Mouse (Mus musculus) adrenal gland (tissue): ENCODE data around the gene 1110051M20Rik.
"Not testable (repeated sequence)": the region's sequence is repeated elsewhere in the genome, so short reads cannot be mapped to it uniquely, and the experiment has no call there.

ENCODE experiments used
- intact Hi-C: fragments of 180-260 bp; cut with DNase I; formaldehyde crosslinking; loops from one replicate; pipeline ENCODE4 v1.15.1; 2025
- long read RNA-seq, 2 experiments: library from polyadenylated mRNA; unstranded; transcript quantifications; one replicate each; pipeline ENCODE4 v2.0.0; 2020; ENCODE audit warnings: borderline replicate concordance in 1 of 2; ENCODE audit not compliant: insufficient replicate concordance in 1 of 2

Gene 1110051M20Rik
- long read RNA-seq, experiment 1, transcript 1110051M20Rik-203 (9 exons, 1,977 nt): major isoform, 28 of 36 reads
- long read RNA-seq, experiment 1, partial matches to known transcripts: 3 of 36 reads
- long read RNA-seq, experiment 1, other reads (novel, unspliced or antisense): 5 of 36 reads
- long read RNA-seq, experiment 2, transcript 1110051M20Rik-203 (9 exons, 1,977 nt): major isoform, 33 of 44 reads
- long read RNA-seq, experiment 2, partial matches to known transcripts: 3 of 44 reads
- long read RNA-seq, experiment 2, other reads (novel, unspliced or antisense): 6 of 44 reads

DNA sequence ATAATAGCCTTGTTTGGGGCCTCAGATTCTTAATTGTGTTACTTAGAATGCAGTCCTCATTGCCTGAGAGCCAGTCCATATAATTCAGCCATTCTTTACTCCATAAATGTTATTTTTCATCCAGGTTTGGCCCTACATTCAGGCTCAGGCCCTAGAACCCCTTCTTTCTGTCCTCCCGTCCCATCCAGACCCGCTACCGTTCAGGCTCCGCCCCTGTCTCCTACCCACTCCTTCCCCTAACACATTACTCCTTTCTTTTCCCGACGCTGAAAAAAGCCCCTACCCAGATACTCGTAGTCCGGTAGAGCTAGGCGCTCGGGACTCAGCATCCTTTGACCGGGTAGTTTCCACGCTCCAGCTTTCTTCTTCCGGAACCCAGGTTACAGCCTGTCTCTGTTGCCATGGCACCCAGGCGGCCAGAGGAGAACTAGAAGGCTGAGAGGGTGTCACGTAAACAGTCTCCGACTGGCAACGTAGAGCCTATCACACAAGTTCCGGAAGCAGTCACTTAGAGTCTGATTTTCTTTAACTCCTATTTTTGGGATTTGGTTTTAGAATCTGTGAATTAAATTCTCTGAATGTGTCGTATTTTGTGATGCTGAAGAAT is at the start of gene 1110051M20Rik:
1110051M20Rik (minus strand) TSS at position 419 of the 607 bp plus-strand sequence.
- intact Hi-C loops: no loop called here

DNA sequence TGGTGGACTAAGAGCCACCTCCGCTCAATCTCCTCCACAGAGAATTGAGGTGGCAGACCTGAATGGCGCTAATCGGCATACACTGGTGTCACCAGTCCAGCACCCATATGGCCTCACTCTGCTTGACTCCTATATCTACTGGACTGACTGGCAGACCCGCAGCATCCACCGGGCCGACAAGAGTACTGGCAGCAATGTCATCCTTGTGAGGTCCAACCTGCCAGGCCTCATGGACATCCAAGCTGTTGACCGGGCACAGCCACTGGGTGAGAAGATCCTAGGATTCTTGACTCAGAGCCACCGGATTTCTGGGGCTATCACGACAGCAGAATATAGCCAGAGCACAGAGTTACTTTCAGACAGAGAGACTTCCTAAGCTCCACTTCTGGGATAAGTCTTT is 49.5 kb upstream of the 1110051M20Rik start:
- intact Hi-C loops: no loop called here

DNA sequence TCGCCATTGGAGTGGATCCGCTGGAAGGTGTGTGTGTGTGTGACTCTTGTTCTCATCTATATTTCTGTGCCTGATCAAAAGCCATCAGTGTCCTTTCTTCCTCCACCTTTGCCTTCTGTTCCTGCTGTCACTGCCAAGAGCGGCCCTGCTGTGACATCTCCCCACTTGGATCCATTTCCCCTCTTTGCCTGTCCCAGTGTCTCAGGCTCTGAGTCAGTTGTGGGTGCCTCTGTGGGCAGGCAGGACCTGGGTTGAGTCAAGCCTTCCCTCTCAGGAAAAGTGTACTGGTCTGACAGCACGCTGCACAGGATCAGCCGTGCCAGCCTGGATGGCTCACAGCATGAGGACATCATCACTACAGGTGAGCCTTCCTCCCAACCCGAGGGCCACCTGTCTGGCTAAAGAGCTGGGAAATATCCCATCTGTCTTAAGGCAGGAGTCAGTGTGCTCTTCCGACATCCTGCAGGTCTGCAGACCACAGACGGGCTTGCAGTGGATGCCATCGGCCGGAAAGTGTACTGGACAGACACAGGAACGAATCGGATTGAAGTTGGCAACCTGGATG is 47.6 kb upstream of the 1110051M20Rik start:
- intact Hi-C loops: no loop called here

DNA sequence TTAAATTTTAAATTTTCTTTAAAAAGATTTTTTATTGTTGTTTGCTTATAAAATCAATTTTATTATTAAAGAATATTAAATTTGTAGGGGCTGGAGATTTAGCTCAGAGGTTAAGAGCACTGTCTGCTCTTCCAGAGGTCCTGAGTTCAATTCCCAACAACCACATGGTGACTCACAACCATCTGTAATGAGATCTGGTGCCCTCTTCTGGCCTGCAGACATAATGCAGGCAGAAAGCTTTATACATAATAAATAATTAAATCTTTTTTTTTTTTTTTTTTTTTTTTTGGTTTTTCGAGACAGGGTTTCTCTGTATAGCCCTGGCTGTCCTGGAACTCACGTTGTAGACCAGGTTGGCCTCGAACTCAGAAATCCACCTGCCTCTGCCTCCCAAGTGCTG is 42.8 kb upstream of the 1110051M20Rik start:
- intact Hi-C loops: not testable (repeated sequence)

DNA sequence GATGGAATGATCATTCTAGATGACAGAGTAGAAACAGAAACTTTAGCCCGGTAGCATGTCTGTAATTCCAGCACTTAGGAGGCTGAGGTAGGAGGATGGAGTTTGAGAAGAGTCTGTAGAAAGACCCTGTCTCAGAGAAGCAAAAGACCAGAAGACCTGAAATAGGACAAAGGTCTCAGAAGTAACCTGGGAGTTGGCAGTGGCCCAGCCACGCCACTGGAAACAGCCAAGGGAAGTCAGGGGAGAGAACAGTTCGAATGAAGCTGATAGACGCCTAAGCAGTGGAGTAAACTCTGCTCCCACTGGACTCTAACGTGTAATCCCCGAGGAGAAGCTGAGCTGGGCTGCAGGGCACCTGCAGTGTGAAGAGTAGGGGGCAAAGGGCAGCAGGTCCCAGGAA is 40.8 kb upstream of the 1110051M20Rik start:
- intact Hi-C loops: no loop called here

DNA sequence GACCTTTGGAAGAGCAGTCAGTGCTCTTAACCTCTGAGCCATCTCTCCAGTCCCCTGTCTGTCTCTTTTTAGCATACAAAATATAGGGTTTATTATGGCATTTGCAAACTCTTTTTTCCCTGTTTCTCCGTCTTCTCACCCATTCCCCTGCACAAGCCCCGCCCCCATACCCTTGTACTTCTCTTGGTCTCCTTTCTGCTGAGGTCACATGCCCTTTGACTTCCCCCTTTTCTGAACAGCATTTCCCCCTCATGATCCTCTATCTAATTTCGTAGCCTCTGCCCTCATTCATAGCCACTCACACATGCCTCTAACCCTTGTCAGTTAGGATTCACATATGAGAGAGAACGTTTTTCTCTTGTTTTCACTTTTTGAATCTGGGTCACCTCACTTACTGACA is 40.2 kb upstream of the 1110051M20Rik start:
- intact Hi-C loops: loop anchor here (5.0 kb wide), 1 partner anchor 367 kb away; the partner anchor contains the start of gene Mybpc3

DNA sequence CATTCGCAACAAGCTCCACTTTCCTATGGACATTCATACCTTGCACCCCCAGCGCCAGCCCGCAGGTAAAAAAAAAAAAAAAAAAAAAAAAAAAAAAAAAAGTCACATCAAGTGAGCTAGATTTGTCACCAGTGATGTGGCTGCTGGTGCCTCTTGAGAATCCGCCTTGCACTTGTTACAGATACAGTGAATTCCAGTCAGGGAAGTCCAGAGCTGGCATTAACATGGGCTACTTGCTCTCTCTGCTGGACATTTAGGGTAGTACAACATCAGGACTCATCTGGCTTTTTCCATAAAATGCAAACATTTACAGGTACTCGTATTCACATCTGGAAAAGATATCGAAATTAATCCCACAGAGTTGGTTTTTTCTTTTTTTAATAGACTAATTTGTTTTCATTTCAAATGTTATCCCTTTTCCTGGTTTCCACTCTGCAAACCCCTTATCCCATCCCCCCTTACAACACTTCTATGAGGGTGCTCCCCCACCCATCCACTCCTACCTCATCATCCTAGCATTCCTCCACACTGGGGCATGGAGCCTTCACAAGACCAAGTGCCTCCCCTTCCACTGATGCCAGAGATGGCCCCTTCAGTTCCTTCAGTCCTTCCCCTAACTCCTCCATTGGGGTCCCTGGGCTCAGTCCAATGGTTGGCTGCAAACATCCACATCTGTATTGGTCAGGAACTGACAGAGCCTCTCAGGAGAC is 36.5 kb upstream of the 1110051M20Rik start:
- intact Hi-C loops: loop anchor here (2.0 to 5.0 kb wide), 2 partner anchors 194 to 364 kb away; partner anchors contain the start of gene Mybpc3

DNA sequence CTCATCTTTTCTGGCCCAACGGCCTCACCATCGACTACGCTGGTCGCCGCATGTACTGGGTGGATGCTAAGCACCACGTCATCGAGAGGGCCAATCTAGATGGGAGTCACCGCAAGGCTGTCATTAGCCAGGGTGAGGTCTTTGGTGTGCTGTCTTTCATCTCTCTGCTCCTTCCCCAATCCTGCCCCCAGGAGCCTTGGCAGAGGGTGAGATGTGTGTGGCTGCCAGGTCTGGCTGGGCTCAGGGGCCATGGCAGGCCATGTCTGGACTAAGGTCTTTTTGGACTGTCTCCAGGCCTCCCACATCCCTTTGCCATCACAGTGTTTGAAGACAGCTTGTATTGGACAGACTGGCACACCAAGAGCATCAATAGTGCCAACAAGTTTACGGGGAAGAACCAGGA is 35.9 kb upstream of the 1110051M20Rik start:
- intact Hi-C loops: loop anchor here (2.0 to 5.0 kb wide), 2 partner anchors 194 to 363 kb away; partner anchors contain the start of gene Mybpc3

DNA sequence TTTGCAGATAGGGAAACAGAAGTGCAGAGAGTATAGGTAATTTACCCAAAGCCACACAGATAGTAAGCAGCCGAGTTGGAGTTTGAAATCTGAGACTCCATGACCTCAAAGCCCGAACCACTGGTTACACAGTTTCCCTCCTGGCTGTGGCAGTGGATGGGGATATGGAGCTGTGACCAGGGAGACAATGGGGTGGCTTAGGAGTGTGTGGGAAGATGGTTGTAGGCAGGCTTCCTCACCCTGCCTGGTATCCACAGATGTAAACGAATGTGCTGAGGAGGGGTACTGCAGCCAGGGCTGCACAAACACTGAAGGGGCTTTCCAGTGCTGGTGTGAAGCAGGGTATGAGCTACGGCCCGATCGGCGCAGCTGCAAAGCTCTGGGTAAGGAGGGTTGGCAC is 32.3 kb upstream of the 1110051M20Rik start:
- intact Hi-C loops: no loop called here

DNA sequence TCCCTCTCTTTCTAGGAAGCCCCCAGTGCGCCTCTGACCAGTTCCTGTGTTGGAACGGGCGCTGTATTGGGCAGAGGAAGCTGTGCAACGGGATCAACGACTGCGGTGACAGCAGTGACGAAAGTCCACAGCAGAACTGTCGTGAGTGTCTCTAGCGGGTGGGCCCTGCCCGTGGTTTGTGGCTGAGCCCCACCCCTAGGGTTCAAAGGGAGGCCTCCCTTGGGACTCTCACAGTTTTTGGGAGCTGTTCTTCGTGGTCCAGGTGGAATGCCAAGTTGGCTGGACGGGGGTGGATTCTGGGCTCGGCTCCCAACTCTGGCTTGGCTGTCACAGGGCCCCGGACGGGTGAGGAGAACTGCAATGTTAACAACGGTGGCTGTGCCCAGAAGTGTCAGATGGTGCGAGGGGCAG is 31.8 kb upstream of the 1110051M20Rik start:
- intact Hi-C loops: no loop called here

DNA sequence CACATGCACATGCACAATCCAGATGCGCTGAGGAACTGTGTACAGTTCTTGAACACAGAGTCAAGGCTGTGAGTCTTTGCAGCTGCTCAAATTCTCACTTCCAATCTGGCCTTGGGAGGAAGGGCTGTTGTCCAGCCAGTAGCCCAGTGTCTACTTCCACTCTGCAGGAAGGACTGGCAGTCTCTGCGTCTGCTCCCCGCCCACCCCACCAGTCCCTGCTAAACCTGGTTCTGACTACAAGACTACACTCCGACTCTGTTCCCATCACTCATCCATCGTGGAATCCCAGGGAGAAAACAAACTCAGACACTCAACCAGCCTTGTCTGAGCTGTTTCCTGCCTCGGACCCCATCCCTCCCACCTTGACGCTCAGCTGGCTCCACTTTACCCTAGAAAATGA is 31.3 kb upstream of the 1110051M20Rik start:
- intact Hi-C loops: no loop called here

DNA sequence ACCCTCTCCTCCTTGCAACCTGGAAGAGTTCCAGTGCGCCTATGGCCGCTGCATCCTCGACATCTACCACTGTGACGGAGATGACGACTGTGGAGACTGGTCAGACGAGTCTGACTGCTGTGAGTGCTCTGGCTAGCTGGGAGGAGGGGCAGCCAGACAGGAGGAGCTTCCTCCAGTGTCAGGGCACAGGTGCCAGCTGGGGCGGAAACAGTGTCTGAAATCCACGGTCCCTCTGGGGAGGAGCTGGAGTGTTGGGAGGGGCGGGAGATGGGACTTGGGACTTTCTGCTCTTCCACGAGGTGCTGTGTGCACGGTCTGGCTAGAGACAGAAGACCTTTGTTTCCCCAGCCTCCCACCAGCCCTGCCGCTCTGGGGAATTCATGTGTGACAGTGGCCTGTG is 29.9 kb upstream of the 1110051M20Rik start:
- intact Hi-C loops: no loop called here

DNA sequence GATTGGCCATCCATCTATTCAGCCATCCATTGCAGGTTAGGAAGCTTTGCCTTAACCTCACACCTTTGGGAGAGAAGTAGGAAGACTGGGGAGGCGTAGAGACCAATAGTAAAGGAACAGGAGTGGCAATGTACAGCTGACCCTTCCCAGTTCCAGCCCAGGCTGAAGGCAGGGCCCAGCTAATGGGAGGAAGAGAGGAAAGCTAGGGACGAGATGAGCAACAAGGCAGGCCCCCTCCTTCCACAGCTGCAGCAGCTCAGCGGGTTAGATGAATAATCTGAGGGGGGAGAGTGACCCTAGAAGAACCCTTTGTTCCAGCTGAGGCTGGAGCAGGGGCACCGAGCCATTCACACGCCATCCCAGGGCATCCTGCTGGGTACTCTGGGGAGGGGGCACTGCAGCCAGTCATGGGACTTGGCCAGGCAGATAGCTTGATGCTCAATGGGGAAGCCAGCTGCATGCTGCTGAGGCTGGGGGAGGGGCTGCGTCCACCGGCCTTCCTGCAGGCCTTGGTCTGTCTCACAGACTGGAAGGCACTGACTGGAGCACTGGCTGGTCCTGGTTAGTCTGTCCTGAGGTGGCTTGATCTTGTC is 25.6 kb upstream of the 1110051M20Rik start:
- intact Hi-C loops: no loop called here

DNA sequence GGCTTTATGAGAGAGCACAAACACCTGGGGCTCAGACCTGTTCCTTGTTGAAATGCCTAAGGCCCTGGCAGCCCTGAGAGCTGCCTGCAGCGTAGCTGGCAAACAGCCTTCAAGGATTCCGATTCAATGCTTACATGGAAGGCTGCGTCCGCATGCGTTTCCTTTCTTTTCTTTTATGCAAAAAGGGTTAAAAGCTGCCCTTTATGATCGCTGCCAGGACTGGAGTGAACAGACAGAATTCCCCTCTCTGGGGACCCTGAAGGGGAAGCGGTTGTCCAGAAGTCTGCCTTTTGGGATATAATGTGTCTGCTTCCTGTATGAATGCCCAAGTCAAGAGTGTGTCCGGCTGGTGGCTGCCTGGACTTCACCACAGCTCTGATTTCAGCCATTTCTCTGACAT is 23.1 kb upstream of the 1110051M20Rik start:
- intact Hi-C loops: no loop called here

DNA sequence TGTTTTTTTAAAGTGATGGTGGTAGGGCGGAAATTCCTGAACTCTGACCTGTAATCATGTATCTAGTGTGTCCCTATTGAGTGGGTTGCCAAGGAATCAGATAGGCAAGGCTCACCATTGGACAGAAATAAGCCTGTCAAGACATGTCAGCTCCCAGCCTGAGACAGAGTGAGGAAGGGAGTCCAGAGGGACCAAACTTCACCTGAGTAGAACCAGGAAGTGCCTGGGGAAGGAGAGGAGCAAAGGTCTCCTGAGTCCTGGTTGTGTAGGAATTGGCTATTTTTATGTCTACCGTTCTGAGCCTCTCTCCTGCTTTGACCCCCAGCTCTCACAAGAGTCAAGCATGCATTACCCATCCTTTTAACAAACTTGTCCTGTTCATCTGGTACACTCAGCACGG is 21.4 kb upstream of the 1110051M20Rik start:
- intact Hi-C loops: no loop called here

DNA sequence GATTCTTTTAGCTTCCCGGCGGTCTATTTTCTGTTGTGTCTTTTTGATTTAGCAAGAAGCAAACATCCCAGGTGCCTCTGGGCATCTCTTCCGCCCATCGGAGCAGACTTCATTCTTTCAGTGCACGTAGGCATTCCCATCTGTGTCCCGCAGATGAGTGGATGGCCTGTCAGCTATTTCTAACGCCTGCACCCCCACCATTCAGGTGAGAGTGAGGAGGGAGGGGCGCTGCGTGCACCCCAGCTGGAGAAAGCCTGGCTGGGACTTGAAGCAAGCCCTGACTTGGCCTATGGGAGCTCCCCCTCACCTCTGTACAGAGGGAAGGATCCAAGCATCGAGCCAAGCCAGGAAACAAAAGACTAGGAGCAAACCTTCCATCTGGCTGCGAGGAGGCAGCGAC is 18.2 kb upstream of the 1110051M20Rik start:
- intact Hi-C loops: no loop called here

DNA sequence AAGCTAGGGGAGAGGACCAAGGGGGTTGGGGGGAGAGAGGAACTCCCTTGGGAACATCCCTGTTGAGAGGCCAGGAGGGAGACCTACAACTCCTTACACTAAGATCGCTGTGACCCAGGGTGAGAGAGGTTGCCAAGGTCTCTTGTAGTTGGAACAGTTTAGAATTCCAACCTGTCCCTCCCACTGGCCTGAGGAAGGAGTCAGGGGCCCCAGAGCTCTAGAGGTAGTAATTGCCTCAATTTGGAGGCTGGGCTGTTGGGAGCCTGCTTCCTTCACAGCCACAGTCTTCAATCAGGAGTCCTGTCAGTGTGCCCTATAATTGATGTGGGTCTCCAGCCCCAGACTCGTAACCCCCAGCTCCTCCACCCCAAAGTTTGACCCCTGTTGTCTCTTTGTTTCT is 17.7 kb upstream of the 1110051M20Rik start:
- intact Hi-C loops: no loop called here

DNA sequence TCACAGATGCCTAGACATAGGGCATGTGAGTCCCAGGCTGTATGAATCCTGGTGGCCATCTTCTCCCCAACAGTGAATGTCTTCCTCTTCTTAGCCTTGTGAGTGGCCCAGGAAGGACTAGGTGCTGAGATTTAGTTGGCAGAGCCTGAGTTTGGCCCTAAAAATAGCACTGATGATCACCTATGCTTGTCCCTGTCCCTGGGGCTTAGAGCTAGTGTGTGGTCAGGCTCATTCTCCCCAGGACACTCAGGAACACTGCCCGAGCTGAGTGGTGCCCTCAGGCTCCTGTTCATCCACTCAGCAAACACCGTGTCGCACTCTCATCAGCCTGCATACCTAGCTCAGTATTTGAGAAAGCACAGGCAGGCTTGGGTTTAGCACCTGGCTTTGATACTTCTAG is 16.8 kb upstream of the 1110051M20Rik start:
- intact Hi-C loops: no loop called here

DNA sequence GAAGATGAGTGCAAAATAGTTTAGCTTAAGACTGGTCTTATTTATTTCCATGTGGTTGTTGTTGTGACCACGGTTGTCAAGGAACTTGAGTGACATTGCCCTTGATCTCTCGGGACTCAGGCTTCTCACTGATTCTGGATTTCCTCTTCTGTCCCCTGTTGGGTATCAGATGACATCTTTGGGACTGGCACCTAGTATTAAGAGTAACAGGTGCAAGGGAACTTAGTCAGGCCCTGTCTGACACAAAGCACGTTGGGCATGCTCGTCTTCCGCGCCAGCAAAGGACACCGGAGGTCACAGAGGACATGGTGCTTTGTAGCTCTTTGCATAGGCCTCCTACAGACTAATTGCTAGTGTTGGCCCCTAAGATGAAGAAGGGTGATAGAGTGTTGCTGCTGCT is 16.3 kb upstream of the 1110051M20Rik start:
- intact Hi-C loops: no loop called here

DNA sequence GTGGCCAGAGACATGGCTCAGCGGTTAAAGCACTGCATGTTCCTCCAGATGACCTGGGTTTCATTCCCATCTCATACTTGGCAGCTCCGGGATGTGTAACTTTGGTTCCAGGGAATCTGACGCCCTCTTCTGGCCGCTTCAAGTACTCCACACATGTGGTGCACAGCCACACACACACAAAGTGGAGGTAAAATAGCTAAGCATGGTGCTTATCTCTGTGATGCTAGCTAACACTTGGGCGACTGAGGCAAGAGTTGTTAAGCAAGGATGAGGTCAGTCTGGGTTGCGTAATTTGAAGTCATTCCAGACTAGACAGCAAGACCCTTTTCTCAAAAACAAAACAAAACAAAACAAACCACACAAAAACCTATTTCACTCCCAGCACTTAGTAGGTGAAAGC is 15.6 kb upstream of the 1110051M20Rik start:
- intact Hi-C loops: no loop called here

DNA sequence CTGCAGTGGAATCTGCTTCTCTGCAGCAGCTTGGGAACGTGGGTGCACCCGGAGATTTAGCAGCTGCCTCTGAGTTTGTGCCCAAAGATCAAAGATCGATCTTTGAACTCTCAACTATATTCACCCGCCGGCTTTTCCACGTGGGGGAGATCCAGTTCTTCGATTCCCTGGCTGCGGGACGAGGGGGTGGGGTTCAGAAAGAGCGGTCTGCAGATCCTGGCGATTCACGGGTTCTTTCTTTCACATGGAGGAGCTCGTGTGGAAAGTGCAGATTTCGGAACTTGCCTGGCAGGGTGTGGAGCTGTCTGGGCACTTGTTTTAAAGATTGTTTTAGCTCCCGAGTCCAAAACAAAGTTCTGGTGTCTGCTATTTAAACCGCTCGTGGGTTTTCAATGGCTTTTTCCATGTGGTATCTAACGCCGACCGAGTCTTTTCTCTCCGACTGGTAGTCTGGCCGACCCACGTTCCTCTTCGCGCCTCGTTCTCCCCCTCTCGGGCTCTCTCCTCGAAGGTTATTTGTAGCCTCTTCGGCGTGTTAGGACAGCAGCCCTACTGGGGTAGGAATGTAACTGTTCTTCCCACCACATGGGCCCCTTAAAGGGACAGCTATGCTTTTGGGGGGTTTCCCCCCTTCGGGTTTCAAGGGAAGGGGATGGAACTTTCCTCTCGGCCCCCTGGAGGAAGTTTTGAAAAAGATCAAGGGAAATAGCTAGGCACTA is 14.3 kb upstream of the 1110051M20Rik start:
- intact Hi-C loops: no loop called here
